Comparison of ENCODE assay signal across 10 mouse cellular contexts in genomic region chr10:12724247-12725001, GRCm38 (mm10).
DNase-seq lines count a peak whose midpoint lies in the region; ATAC-seq and TF ChIP-seq lines count a peak whose summit lies in the region.
"Had no signal": no experiment of that assay in that cellular context is flagged by ENCODE, and none has a peak within 500 bp of the region (broad histone marks: within the 10 kb centered on the region; RNA-seq: fewer than 3 reads in every experiment).

No protein-coding gene starts in this region.

- no peak overlapping the region for H3K4me3 ChIP-seq in heart, embryonic 14.5 days (ENCODE audit: control insufficient read depth in 1 of 2, insufficient read depth in 1 of 2, low read depth in 1 of 2, low read length in 2 of 2)
- no peak overlapping the region for H3K4me3 ChIP-seq in embryonic facial prominence, embryonic 14.5 days (ENCODE audit: low read depth, low read length)
- no peak overlapping the region for H3K4me3 ChIP-seq in heart, postnatal 0 days (ENCODE audit: low read depth, low read length)
- no peak overlapping the region for H3K4me3 ChIP-seq in midbrain, embryonic 14.5 days (replicated peaks; ENCODE audit: low read depth, low read length)
- no peak overlapping the region for H3K4me3 ChIP-seq in intestine, postnatal 0 days (ENCODE audit: low read depth, low read length)
- H3K4me3 ChIP-seq: stomach, embryonic 15.5 days had no signal

- no peak overlapping the region for H3K9ac ChIP-seq in heart, embryonic 14.5 days (ENCODE audit: low read length)
- H3K9ac ChIP-seq in embryonic facial prominence, embryonic 14.5 days (ENCODE audit: low read depth, low read length), result no peak overlapping the region
- no peak overlapping the region for H3K9ac ChIP-seq in heart, postnatal 0 days (replicated peaks; ENCODE audit: low read depth, low read length)
- H3K9ac ChIP-seq in midbrain, embryonic 14.5 days (replicated peaks; ENCODE audit: low read length), result no peak overlapping the region
- no peak overlapping the region for H3K9ac ChIP-seq in intestine, postnatal 0 days (ENCODE audit: low read depth, low read length)
- H3K9ac ChIP-seq: stomach, embryonic 15.5 days had no signal

- DNase-seq in heart, postnatal 25 days (ENCODE audit: low spot score), result no peak
- no peak for DNase-seq in embryonic facial prominence, embryonic 14.5 days (ENCODE audit: low spot score)
- peak; percentile 26 for DNase-seq in heart, postnatal 0 days (ENCODE audit: low spot score)
- DNase-seq in midbrain, embryonic 14.5 days, result peak; percentile 49
- no peak for DNase-seq in gastrocnemius, postnatal 36 days
- DNase-seq in lung, postnatal 36 days, result no peak
- DNase-seq: cerebellum, postnatal 36 days had no signal

- TF ChIP-seq EP300 in heart, postnatal 0 days (IDR thresholded peaks at IDR 0.05; ENCODE audit: low read depth), result no peak

- peaks cover 49% of the 10 kb centered on the region for H3K36me3 ChIP-seq in heart, embryonic 14.5 days (ENCODE audit: control insufficient read depth, insufficient read depth, low read length)
- peaks cover 42% of the 10 kb centered on the region for H3K36me3 ChIP-seq in embryonic facial prominence, embryonic 14.5 days (ENCODE audit: control insufficient read depth, insufficient read depth, low read length)
- peaks cover 48% of the 10 kb centered on the region for H3K36me3 ChIP-seq in heart, postnatal 0 days (replicated peaks; ENCODE audit: control insufficient read depth, insufficient read depth, low read length)
- H3K36me3 ChIP-seq in midbrain, embryonic 14.5 days (ENCODE audit: control insufficient read depth, insufficient read depth, low read length), result no peaks in the 10 kb centered on the region
- H3K36me3 ChIP-seq in intestine, postnatal 0 days (ENCODE audit: control insufficient read depth, insufficient read depth), result peaks cover 7% of the 10 kb centered on the region

- intact Hi-C loops in heart, postnatal 25 days (cut with DNase I), result no loop called here
- intact Hi-C loops in gastrocnemius, postnatal 36 days (cut with DNase I), result no loop called here

- peak overlapping the region; percentile 31 to 40; a peak in 3 of 4 replicates for H3K27ac ChIP-seq in heart, embryonic 14.5 days (replicated peaks in 1 of 2; ENCODE audit: control insufficient read depth in 1 of 2, insufficient read depth in 1 of 2, low read depth in 2 of 2, low read length in 2 of 2)
- no peak overlapping the region for H3K27ac ChIP-seq in embryonic facial prominence, embryonic 14.5 days (replicated peaks; ENCODE audit: low read depth, low read length)
- H3K27ac ChIP-seq in heart, postnatal 0 days (ENCODE audit: low read depth), result no peak overlapping the region
- H3K27ac ChIP-seq in midbrain, embryonic 14.5 days (replicated peaks; ENCODE audit: low read depth, low read length), result peak overlapping the region; percentile 57
- no peak overlapping the region for H3K27ac ChIP-seq in intestine, postnatal 0 days (ENCODE audit: low read depth, low read length)
- H3K27ac ChIP-seq: stomach, embryonic 15.5 days had no signal

- no peaks in the 10 kb centered on the region for H3K9me3 ChIP-seq in heart, embryonic 14.5 days (ENCODE audit: control insufficient read depth, low read length)
- no peaks in the 10 kb centered on the region for H3K9me3 ChIP-seq in embryonic facial prominence, embryonic 14.5 days (ENCODE audit: control insufficient read depth, low read length)
- no peaks in the 10 kb centered on the region for H3K9me3 ChIP-seq in heart, postnatal 0 days (replicated peaks; ENCODE audit: control insufficient read depth, low read length)
- no peaks in the 10 kb centered on the region for H3K9me3 ChIP-seq in midbrain, embryonic 14.5 days (ENCODE audit: control insufficient read depth, low read length)
- no peaks in the 10 kb centered on the region for H3K9me3 ChIP-seq in intestine, postnatal 0 days (ENCODE audit: control insufficient read depth)
- H3K9me3 ChIP-seq: stomach, embryonic 15.5 days had no signal

- H3K27me3 ChIP-seq in heart, embryonic 14.5 days (ENCODE audit: control insufficient read depth, insufficient read depth, low read length), result no peaks in the 10 kb centered on the region
- H3K27me3 ChIP-seq in embryonic facial prominence, embryonic 14.5 days (replicated peaks; ENCODE audit: control insufficient read depth, insufficient read depth, low read length), result no peaks in the 10 kb centered on the region
- no peaks in the 10 kb centered on the region for H3K27me3 ChIP-seq in heart, postnatal 0 days (ENCODE audit: control insufficient read depth, insufficient read depth, low read length)
- no peaks in the 10 kb centered on the region for H3K27me3 ChIP-seq in midbrain, embryonic 14.5 days (ENCODE audit: control insufficient read depth, insufficient read depth, low read length)
- no peaks in the 10 kb centered on the region for H3K27me3 ChIP-seq in intestine, postnatal 0 days (replicated peaks; ENCODE audit: control insufficient read depth, insufficient read depth, low read length)
- H3K27me3 ChIP-seq: stomach, embryonic 15.5 days had no signal

- WGBS in heart, embryonic 14.5 days, result 39% methylated on average over 14 of the region's 14 CpGs
- 75% methylated on average over 14 of the region's 14 CpGs for WGBS in embryonic facial prominence, embryonic 14.5 days
- WGBS in heart, postnatal 0 days, result 38% methylated on average over 14 of the region's 14 CpGs
- WGBS in midbrain, embryonic 14.5 days, result 52% methylated on average over 14 of the region's 14 CpGs
- 74% methylated on average over 14 of the region's 14 CpGs for WGBS in intestine, postnatal 0 days

- H3K4me1 ChIP-seq in heart, embryonic 14.5 days (ENCODE audit: control insufficient read depth in 2 of 2, insufficient read depth in 2 of 2, low read length in 2 of 2), result peaks cover 11 to 18% of the 10 kb centered on the region in 2 experiments
- no peaks in the 10 kb centered on the region for H3K4me1 ChIP-seq in embryonic facial prominence, embryonic 14.5 days (ENCODE audit: control insufficient read depth, insufficient read depth, low read length)
- no peaks in the 10 kb centered on the region for H3K4me1 ChIP-seq in heart, postnatal 0 days (ENCODE audit: control insufficient read depth, insufficient read depth)
- peaks cover 26% of the 10 kb centered on the region for H3K4me1 ChIP-seq in midbrain, embryonic 14.5 days (ENCODE audit: control insufficient read depth, insufficient read depth, low read length)
- peaks cover 6% of the 10 kb centered on the region; the same call in 1 of the 2 replicates for H3K4me1 ChIP-seq in intestine, postnatal 0 days (replicated peaks; ENCODE audit: control insufficient read depth, insufficient read depth, low read length)

- no peak for TF ChIP-seq CTCF in heart, postnatal 0 days (IDR thresholded peaks at IDR 0.05; ENCODE audit: low read depth)
- TF ChIP-seq CTCF in intestine, postnatal 0 days (IDR thresholded peaks at IDR 0.05; ENCODE audit: low read depth), result no peak

- ATAC-seq in heart, embryonic 14.5 days (ENCODE audit: insufficient number of reproducible peaks, insufficient read depth, low FRiP score, low read depth), result 0 out of 2 replicates have a peak, but pooled peaks have one; percentile 56
- ATAC-seq in embryonic facial prominence, embryonic 14.5 days (ENCODE audit: low read depth), result peak; percentile 80
- peak; percentile 63 for ATAC-seq in heart, postnatal 0 days (ENCODE audit: insufficient read depth, low read depth)
- peak; percentile 51; the same call in 1 of the 2 replicates for ATAC-seq in midbrain, embryonic 14.5 days (ENCODE audit: low FRiP score, low TSS enrichment)
- ATAC-seq in intestine, postnatal 0 days, result no peak

- H3K4me2 ChIP-seq in heart, embryonic 14.5 days (ENCODE audit: low read length), result no peak overlapping the region
- no peak overlapping the region for H3K4me2 ChIP-seq in embryonic facial prominence, embryonic 14.5 days (ENCODE audit: low read depth, low read length)
- H3K4me2 ChIP-seq in heart, postnatal 0 days (ENCODE audit: low read depth, low read length), result no peak overlapping the region
- no peak overlapping the region for H3K4me2 ChIP-seq in midbrain, embryonic 14.5 days (ENCODE audit: low read length)
- no peak overlapping the region for H3K4me2 ChIP-seq in intestine, postnatal 0 days (replicated peaks; ENCODE audit: low read depth)
- H3K4me2 ChIP-seq: stomach, embryonic 15.5 days had no signal

Comparison
In these comparisons a context has a peak if more than half of its experiments do, and no peak if none do; other contexts are left out.
1. H3K27ac ChIP-seq: peak in heart, embryonic 14.5 days (2 of 2) and midbrain, embryonic 14.5 days (single experiment); none in embryonic facial prominence, embryonic 14.5 days (single experiment), heart, postnatal 0 days (single experiment) and intestine, postnatal 0 days (single experiment).
2. DNase-seq: peak in heart, postnatal 0 days (single experiment) and midbrain, embryonic 14.5 days (single experiment); none in heart, postnatal 25 days (single experiment), embryonic facial prominence, embryonic 14.5 days (single experiment), gastrocnemius, postnatal 36 days (0 of 2) and lung, postnatal 36 days (single experiment).